Mouse (Mus musculus) MEL (cell line): ENCODE data around the gene Tle1.

Source experiments
- GATA1 ChIP-seq: IDR thresholded peaks from 2 replicates; pipeline ENCODE4 v1.6.1; 2011; ENCODE audit warnings: low read depth, low read length, improper control_type of control experiment
- NELFE ChIP-seq: IDR thresholded peaks from 2 replicates; pipeline ENCODE4 v1.6.1; 2011; ENCODE audit warnings: low read depth, low read length, improper control_type of control experiment

- no peak for TF ChIP-seq GATA1
- no peak for TF ChIP-seq NELFE
Measured at GRCm38 (mm10) chr4:72069111-72069534, 131.6 kb downstream of the Tle1 start.
